Mouse (Mus musculus): ENCODE measurements around the gene Gli3.

The Gli3 gene

GRCm38 (mm10) chr13:15550731-15551130 lies 87.7 kb downstream of the Gli3 start:
- DNase-seq (ENCODE audit: low spot score in 2 of 2): no peak

DNA sequence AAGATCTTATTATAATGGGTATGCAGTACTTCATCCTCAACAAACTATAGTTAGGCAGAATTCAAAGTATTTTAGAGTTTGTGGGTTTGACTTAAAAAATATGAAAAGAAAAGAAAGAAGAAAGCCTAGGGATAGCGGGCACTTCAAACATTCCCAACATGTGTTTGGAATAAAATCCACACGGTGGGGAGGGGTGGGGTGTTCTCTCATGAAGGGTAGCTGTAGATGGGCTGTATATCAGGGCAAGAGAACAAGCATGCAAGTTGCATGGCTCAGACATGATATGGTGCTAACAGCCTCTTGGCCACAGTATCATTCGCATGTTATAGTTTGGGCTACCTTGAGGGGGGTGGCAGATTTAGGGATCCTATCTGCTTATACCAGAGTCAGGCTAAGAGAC lies 89.0 kb downstream of the Gli3 start:
- DNase-seq (ENCODE audit: low spot score in 2 of 2): no peak

- no peak for DNase-seq (ENCODE audit: low spot score in 2 of 2)
Observed at GRCm38 (mm10) chr13:15556646-15557098, 93.6 kb downstream of the Gli3 start.

GRCm38 (mm10) chr13:15561441-15561840 lies 98.4 kb downstream of the Gli3 start:
- DNase-seq (ENCODE audit: low spot score in 2 of 2): no peak

DNA sequence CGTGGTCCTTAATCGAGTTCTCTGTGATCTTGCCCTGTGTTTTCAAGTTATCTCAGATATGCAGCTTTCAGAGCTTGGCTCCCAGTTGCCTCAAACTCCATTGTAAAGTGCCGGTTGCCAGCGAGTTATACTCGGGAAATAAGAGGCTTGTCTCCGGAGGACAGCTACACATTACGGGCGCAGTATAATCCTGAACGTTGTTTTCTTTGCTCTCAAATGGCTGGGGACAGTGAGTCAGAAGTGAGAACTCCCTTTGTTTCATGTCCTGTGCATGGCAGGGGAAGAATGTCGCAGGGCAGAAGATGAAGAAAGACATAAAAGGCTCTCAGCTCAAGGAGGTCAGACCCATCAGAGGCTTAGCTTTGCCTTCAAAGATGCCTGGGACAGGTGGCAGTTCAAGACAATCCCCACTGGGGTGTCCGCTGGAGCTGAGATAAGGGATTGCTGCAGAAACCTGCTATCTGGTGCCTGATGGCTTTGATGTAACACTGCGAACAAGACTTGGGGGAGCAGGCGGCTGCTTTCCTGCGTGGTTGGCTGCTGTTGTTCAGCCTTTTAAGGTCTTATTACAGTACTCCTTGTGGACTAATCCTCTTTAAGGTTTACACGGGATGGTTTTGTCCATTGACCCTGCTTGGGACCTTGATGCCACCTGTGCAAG lies 108.0 kb downstream of the Gli3 start:
- DNase-seq (ENCODE audit: low spot score in 2 of 2): no peak

GRCm38 (mm10) chr13:15577133-15577917 lies 114.3 kb downstream of the Gli3 start:
- DNase-seq (ENCODE audit: low spot score in 2 of 2): no peak

DNA sequence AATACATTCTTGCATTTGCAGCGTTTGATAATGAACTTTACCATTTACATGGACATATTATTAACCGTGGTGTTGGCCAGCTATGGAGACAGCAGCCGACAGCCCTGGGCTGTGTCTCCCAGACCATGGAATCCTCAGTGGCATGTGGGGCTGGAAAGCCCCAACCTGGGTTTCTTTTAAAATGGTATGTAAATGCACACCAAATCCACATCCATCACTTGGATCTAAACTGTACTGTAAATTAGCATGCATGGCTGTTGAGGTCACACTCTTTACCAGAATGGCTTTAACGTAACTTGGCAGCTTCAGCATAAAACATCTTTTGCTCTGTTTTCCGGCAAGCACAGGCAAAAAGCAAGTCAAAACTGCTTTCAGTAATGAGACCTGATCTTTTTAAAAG lies 117.4 kb downstream of the Gli3 start:
- no peak for DNase-seq (ENCODE audit: low spot score in 2 of 2)

- no peak for DNase-seq (ENCODE audit: low spot score in 2 of 2)
Observed at GRCm38 (mm10) chr13:15585941-15586340, 122.9 kb downstream of the Gli3 start.

GRCm38 (mm10) chr13:15588278-15589272 lies 125.5 kb downstream of the Gli3 start:
- peak in 1 of 2 experiments; percentile 29 for DNase-seq (ENCODE audit: low spot score in 2 of 2)

DNA sequence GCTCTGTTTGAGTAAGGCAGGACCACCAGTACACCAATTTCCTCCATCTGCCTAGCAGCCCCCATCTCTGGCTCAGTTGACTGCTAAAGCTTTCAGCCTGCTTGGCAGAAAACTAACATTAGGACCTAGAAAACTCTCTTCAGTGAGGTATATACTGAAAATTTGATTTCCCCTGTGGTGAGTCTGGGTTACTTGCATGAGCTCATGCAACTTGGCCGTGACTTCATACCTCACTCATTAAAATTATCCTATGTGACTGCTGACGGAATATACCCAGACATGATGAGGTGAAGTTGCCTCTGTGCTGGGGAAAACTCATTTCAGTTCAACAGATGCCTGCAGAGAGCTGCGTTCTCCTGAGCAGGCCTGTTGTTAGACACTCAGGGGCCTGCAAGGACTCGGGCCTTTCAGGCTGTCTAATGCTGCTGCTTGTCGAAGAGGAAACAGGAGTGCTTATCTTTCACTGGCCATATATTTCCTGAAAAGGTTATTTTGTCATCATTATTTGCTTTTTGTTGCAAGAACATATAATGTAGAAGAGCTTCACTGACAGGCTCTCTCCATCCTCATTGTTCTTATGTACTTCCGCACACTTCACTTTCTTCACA lies 127.4 kb downstream of the Gli3 start:
- no peak for DNase-seq (ENCODE audit: low spot score in 2 of 2)

GRCm38 (mm10) chr13:15596667-15597066 lies 133.6 kb downstream of the Gli3 start:
- no peak for DNase-seq (ENCODE audit: low spot score in 2 of 2)

- no peak for DNase-seq (ENCODE audit: low spot score in 2 of 2)
Observed at GRCm38 (mm10) chr13:15599741-15600140, 136.7 kb downstream of the Gli3 start.

DNA sequence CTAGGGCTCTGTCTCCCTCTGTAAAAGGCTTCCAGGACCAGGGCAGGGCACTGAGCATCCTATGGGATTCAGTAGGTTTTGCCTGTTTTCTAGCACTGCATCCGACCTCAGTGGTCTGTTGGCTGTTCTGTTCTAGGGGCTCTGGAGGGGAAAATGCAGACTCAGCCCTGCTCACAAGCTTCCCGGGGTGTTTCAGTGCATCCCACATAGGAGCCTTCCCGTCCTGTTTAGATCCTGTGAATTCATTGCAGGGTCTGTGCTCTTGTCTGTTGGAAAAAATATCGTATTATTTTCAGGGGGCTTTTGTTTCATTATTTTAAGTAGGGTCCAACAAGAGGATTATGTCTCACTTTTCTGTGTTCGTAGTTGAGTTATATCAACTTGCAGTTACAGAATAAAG lies 139.1 kb downstream of the Gli3 start:
- no peak for DNase-seq (ENCODE audit: low spot score in 2 of 2)

- no peak for DNase-seq (ENCODE audit: low spot score in 2 of 2)
Observed at GRCm38 (mm10) chr13:15602677-15603221, 139.7 kb downstream of the Gli3 start.

DNA sequence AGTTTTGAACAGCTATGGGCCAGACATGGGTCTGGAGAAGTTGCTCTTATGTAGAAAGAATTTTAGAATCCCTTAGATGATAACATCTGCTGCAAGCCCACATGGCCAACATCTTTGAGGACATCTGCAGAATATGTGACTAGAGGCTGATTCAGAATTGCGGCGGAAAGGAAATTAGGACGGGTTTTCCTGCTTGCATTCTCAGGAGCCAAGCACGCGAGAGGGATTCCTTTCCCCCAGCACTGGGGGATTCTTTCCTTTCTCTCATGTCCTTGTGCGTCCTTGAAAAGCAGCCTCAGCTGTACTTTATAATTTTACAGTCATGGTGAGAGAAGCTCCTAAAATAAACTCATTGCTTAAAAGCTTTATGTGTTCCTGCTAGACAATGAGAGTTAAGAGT lies 141.0 kb downstream of the Gli3 start:
- DNase-seq (ENCODE audit: low spot score in 2 of 2): no peak

DNA sequence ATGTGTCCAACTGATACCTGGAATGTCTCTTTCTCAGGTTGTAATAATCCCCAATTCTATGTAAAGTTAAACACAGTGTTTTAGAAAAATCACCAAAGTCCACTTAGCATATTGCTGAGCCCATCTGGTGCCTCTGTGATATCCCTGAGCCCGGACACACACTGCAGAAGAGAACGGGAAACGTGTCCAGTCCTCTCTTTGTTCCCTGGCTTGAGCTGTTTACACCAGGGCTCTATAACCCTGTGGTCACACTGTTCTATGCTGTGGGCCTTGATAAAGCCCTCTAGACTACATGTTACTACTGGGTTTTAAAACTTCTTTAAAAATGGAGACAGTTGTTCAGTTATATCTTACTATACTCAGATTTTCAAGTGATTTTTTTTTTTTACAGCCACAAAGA lies 154.4 kb downstream of the Gli3 start:
- no peak for DNase-seq (ENCODE audit: low spot score in 2 of 2)

DNA sequence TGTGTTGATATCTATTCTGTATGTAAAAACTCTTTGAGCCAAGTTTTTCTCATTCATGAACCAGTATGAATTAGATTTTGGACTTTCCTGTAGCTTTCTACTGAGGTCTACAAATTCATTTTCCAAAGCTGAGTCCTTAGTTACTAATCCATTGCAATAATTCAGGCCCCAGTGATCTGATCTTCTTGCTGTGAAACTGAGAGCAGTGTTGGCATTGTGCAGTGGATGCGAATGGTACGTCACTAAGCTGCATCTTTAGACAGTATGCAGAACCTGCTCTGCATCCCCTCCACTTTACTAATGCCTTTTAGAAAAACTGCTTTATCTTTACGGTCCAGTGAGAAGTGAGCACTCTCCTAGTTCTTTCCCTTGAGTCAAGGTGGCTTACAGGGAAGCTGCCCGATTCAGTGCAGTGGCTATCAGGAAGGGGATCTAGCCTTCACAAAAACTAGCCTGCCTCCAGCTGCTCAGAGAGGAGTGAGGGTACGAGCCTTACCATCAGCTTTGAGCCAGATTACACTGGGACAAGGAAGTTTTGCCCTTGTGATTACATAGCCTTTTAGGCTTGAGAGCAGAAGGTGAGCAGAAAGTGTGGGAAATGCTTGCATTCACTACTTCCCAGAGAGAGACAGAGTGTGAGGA lies 155.1 kb downstream of the Gli3 start:
- DNase-seq (ENCODE audit: low spot score in 2 of 2): no peak

GRCm38 (mm10) chr13:15621009-15621408 lies 158.0 kb downstream of the Gli3 start:
- DNase-seq (ENCODE audit: low spot score in 2 of 2): no peak

DNA sequence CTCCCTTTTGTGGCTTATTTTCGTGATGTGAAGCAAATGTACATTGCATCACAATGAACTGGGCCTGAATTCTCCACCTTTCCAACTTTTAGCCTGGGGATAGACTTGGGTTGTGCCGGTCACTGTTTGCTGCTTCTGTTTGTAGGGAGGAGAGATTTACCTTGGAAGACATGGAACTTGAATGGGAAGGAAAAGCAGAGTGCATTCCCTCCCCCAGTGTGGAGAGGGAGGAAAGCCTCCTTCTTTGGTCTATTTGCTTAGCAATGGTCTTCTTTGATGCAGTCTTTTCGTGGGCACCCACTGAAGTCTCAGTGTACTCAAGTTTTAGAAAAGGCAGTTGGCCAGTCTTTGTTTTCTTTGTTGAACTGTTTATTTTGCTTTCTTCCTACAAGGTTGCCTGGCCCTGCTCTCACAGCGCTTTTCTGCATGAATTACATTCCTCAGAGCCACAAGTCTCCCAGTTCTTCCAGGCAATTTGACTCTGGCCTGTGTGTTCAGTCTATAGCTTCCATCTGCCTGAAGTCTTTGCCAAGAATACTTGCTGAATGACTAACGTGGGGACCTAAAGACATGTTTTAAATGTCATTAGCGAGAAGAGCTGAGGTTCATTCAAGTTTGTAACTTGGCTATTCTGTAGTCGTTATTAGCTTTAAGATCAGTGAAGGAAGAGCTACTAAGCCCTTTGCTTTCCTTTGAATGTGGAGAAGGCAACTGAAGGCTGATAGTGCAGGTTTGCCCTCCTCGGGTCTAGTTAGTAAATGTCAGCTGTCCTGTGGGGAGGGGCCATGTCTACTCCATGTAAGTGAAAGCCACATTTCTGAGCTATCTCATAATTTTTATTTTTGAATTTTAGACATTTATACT lies 161.7 kb downstream of the Gli3 start:
- DNase-seq (ENCODE audit: low spot score in 2 of 2): no peak

- no peak for DNase-seq (ENCODE audit: low spot score in 2 of 2)
Observed at GRCm38 (mm10) chr13:15641548-15641947, 178.5 kb downstream of the Gli3 start.

All from cerebellum, postnatal 4 days (tissue).